Mouse (Mus musculus) CD4-positive, CD25-positive, alpha-beta regulatory T cell, adult 2 months (primary cell): ENCODE measurements around the gene Gas2l1.

Experiments used
- DNase-seq: peaks from one replicate; pipeline ENCODE4 v3.0.0-alpha.2; 2012; ENCODE audit warnings: low read depth, low spot score

Gene Gas2l1

DNA sequence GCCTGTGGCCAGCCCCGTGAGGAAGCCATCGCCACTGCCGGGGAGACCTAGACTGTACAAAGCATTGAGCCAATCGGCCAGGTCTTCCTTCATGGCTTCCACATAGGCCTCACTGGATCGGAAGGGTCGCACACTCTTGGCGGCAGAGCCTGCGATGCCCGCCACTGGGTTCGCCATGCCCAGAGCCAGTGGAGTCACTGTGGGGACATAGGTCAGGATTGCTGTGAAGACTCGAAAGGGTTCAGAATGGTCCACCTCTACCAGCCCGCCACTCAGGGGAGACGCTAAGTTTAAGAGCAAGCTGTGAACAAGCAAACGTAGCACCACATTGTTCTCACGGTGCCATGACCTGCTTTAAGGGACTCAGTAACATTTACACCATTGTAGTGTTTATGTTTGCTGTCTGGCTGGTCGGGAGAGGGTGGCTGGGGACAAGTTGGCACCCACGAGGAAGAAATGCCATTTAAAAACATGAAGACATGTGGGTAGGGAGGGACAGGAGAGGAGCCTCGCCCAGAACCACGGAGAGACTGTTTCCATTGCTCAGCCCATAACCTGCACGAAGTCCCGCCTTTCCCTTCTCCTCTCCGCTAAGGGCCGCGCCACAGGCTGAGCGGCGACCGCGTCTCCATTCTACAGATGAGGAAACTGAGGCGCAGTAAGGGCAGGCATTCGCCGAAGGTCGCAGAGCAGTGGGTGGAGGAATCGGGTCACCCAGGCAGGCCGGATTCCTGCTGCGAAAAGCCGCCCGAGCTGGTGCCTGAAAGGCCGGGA, 658 bp downstream of the Gas2l1 start:
- DNase-seq, result peak; percentile 55

DNA sequence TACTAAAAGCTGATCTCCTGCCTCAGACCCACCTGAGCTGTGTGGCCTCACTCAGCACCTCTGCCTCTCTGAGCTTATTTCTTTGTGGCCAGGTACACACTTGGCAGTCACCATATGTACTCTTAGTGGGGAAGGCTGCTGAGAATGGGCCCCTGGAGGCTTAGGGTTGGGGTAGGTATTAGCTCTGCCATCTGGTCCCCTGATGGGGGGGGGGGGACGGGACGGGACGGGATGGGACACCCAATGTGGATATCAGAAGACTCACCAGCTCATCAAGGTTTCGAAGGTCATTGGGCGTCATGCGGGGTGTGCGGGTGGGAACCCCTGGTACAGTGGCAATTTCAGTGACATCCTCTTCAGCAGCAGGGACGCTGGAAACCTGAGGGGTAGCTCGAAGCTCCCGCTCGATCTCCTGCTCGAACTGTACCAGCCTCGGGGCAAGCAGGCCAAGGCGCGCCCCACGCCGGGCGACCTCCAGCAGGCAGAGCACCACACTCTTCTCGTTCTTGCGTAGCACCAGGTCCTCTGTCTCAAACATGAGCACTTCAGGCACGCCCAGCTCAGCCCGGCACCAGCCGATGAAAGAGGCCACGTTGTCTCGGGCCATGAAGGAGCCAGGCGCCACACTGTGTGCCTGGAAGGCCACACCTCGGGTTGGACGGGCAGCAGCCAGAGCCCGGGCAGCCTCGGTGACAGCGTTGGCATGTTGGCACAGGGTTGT, 1.4 kb downstream of the Gas2l1 start:
- peak; percentile 14 for DNase-seq

DNA sequence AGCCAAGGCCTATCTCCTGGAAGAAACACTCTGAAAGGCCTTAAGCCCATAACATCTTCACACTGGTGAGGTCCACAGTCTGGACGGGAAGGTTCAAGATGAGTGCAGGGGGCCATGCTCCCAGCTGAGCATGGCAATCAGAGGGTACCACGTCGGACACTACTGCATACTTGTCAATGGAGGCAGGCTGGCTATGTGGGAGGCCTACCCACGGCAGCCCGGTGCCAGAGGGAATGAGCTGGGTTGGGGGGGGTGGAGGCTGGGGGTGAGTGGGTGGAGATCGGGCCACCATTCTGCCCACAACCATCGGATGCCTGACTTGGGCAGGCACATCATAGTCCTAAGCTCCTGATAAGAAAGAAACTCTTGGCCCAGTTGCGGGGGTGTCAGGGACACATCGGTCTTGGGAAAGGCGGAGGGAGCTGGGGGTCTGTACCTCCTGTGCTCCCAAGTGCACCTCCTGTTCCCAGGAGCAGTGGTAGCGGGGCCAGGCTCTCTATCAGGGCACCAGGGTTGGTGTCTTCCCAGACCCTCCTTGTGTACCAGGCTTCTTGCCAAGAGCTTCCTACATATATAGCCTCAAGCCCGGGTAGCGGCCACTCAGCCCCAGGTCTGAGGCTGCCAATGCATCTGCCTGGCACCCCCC, 2.1 kb downstream of the Gas2l1 start:
- peak; percentile 17 for DNase-seq

DNA sequence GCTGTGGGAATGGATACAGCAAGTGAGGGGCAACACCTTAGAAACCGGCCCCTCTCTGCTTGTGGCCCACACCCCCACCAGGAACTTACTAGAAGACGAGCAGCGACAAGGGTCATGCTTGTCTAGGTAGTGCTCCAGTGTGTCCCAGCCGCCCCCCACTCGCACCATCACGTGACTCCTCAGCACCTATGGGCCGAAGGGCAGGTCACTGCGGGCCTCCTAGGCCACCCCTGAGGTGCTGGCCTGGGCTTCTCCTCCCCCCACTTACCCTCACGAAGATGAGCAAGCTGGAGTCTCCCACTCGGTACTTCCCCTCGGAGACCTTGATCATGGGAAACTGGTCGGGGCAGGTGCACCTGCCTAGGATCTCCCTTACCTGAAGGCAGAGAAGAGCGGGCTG, 2.8 kb downstream of the Gas2l1 start:
- DNase-seq, result peak; percentile 40

DNA sequence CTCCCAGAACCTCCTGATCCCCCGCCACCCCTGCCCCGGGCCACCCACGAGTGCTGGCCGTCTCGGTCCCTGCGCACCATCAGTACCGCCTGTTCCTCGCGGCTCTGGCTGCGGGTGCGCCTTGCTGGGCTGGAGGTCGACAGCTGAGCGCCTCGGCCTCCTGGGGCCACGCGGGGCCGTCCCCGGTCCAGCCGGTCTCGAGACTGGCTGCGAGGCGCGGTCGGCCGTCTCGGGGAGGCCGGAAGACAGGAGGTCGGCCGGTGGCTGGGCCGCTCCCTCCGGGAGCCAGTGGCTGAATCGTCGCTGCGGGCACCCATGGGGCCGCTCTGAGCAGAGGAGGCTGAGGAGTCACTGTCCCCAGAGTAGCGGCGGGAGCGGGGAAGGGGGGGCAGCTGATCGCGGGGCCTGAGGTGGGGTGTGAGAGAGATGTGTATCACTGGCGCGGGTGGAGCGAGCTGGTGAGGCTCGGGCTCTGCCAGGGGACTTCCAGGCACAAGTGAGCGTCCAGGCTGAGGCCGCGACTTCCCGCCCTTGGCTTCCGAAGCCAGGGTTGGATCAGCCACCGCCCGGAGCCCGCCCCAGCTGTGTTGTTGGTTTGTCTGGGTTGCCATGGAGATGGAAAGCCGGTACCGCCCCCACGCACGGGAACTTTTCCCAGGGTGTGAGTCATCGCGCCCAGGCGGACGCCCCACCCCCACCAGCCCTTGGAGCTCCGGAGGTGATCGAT, 3.6 kb downstream of the Gas2l1 start:
- peak; percentile 87 for DNase-seq

DNA sequence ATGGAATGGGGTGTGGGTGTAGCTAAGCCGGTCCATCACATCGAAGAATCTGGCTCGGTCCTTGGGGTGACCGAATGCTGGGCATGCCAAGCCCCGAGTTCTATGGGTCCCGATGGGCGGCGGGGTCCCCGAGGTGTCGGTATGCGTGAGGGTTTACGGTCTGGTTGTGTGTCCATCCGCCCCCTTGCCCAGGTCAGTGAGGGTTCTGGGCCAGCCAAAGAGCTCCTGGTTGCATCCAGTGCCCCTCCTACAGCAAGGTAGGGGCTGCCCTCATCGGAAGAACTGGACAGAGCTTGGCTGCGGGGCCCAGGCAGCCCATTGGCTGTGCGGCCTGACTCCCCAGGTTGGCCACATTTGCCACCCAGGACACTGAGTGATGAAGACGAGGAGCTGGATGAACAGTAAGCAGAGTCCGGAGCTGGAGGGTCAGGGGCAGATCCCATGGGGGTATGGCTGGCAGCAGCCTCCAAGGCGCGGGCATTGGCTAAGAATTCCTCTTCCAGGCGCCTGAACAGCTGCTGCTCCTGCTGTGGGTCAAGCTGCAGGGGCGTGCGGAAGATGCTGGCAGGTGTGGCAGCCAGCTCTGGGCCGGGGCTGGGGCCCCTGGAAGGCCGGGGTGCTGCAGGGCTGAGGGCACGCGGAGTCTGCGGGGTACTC, 4.2 kb downstream of the Gas2l1 start:
- peak; percentile 11 for DNase-seq

DNA sequence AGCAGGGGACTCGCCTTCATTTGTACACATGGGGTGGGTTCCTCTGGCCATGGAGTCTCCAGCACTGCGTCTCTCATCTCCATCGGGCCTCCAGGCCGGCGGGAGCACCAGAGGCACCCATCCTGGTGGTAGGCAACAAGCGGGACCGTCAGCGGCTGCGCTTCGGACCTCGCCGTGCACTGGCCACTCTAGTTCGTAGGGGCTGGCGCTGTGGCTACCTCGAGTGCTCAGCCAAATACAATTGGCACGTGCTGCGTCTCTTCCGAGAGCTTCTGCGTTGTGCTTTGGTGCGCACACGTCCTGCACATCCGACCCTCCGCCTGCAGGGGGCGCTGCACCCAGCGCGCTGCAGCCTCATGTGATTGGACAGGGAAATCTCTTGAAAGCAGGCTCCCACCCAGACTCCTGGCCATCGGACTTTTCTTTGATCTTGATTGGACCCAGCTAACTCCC, 5.4 kb downstream of the Gas2l1 start:
- peak; percentile 76 for DNase-seq

DNA sequence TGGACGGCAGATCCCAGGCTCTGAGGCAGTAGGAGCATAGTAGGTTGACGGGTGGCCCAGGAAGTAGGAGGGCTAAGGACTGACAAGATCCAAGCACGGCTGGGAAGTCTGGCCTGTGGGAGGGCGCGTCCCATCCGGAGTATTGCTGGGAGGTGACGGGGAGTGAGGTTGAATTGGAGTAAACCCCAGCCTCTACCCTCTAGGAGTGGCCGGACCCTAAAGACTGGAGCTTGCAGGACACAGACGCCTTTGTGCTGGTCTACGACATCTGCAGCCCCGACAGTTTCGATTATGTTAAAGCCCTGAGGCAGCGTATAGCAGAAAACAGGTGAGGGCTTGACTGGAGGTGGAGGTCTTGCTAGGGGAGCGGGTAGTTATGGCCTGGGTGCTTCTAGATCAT, 5.9 kb downstream of the Gas2l1 start:
- DNase-seq, result no peak

DNA sequence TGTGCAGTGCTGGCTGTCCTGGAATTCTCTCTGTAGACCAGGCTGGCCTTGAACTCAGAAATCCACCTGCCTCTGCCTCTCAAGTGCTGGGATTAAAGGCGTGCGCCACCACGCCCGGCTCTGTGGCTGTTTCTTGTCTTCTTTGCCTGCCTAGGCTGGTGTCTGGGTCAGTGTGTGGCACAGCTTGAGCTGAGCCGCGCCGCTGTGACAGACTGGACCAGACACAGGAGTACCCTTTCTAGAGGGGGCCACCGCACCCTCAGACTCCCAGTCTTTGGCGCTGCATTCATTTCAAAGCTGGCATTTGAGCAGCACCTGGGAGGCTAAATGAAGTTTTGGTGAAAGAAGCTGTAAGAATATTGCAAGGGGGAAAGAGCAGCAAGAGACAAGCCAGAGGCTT, 6.3 kb downstream of the Gas2l1 start:
- peak; percentile 15 for DNase-seq

DNA sequence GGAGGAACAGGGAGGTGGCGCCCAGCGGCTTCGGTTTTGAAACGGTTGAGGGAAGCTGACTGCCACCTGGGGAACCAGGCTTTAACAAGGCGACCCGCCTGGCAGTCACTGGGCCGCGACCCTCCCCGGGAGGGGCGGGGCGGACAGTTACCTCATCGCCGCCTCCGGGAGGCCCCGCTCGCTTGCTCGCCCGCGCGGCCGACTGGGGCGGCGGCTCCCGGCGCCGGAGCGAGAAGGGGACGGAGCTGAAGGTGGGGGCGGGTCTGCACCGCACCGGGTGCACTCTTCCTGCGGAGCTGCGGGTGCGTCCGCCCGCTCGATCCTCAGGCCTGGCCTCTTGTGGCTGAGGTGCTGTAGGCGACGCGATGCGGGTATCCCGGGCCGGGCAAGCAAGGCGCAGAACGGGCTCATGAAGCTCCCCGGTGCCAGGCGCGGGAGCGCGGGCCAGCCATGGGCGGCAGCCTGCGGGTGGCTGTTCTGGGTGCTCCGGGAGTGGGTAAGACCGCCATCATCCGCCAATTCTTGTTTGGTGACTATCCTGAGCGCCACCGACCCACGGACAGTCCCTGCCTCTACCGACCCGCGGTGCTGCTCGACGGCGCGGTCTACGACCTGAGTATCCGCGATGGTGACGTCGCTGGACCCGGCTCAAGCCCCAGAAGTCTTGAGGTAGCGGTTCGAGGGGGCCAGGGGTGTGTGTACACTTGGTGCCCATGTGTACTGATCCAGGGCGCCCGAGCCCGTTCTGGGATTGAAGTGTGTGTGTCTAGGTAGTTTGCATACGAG, 7.1 kb downstream of the Gas2l1 start, which contains the start of gene Rasl10a:
TSS of gene Rasl10a (plus strand) at position 273 of the 786 bp plus-strand sequence.
- DNase-seq, result peak; percentile 56

DNA sequence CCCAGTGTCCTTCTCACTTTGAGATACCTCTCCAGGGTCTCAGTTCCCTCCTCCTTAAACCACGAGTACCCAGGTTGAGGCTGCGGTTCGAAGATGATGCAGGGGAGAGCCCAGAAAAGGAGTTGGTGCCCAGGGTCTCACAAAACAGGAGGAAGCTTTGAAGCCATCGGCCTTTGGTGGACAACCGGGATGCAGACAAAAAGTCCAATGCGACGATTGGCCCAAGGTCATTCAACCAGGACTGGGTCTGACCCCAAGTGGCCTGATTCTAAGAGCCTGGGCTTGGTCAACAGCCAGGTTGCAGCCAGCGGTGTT, 7.6 kb downstream of the Gas2l1 start:
- no peak for DNase-seq

DNA sequence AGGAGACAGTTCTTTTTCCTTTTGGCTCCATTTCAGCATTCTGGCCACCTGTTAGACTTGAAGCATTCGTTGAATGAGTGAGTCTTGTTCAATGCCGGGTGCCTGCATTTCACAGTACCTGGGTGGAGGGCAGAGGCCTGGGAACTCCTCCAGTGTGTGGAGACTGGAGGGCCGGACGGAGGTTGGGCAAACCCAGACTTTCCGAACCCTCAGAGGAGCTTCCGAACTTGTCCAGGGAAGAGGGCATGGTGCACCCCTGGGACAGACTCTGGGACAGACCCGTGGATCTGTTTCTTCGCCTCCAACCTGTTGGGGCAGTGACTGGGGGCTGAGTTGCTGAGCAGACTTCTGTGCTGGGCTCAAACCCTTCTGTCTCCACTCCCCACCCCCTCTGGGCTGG, 8.1 kb downstream of the Gas2l1 start:
- DNase-seq, result no peak

DNA sequence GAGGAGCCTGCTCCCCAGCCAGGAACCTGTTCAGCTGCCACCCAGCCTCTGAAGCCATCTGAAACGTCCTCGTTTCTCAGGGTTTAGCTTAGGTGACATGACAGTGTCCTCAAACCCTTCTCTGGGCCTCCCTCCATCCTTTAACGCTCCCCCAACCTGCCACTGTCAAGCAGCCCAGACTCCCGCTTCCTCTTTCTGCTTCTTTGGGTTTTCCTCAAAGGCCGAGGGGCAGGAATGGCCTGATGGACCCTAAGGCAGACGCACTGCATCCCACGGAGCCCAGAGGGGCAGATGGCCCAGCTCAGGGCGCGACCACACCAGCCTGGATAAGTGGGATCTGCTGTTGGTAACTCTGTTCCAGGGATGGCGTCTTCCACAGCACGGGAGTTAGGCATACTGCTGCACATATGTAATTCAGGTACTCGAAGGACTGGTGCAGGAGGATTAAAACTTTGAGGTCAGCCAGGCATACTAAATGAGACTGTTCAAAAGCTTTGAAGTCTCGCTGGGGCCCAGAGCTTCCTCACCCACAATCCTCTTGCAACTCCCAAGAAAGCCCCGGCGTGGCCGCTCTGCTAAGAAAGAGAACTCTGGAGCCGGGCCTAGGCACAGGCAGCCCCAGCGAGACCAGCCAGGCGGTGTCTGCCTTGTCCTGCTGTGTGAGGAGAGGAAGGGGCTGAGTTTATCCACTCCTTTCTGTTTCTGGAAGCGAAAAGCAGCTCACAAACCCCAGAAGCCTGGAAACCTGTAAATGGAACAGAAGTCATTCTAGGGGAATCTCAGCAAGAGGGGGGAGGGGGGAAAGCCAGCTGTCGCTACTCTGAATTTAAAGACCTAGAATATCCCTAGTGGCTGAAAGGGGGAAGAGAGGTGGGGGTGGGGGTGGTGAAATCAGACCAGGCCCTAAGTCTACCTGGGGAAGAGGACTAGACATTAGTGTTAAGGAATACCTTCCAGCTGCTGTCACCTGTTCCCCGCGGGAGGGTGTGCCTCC, 8.9 kb downstream of the Gas2l1 start:
- no peak for DNase-seq

DNA sequence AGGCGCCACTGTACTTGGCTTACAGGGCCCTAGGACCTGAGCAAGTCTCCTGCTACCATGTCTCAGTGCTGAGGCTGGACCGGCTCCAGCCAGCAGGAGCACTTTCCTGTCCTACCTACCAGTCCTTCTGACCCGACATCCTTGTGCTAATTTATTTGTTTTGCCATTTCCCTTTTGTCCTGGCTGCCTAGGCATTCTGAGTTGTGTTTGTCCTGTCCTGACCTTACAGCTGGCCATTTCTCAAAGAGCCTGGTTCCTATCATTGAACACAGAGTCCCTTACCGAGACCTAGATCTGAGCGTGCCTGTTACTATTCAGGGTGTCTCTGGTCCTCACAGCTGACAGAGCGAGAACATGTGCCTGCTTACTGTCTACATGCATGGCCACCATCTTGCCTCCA, 10.3 kb downstream of the Gas2l1 start:
- DNase-seq, result no peak

DNA sequence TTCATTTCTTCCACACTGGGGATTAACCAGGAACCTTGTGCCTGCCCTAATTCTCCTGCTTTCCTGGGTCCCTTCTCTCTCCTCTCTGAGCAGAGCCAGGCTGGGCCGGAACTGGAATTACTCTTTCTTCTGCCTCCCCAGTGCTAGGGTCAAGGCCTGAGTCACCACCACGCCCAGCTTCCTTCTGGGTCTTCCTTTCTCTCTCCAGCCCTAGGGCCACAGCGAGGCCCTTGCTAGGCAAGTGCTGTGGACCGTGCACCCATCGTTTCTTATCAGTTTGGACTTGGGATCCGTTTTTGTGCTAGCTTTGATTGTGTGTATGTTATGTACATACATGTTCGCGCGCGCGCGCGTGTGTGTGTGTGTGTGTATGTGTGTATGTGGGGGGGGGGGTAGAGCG, 11.0 kb downstream of the Gas2l1 start:
- DNase-seq, result no peak

DNA sequence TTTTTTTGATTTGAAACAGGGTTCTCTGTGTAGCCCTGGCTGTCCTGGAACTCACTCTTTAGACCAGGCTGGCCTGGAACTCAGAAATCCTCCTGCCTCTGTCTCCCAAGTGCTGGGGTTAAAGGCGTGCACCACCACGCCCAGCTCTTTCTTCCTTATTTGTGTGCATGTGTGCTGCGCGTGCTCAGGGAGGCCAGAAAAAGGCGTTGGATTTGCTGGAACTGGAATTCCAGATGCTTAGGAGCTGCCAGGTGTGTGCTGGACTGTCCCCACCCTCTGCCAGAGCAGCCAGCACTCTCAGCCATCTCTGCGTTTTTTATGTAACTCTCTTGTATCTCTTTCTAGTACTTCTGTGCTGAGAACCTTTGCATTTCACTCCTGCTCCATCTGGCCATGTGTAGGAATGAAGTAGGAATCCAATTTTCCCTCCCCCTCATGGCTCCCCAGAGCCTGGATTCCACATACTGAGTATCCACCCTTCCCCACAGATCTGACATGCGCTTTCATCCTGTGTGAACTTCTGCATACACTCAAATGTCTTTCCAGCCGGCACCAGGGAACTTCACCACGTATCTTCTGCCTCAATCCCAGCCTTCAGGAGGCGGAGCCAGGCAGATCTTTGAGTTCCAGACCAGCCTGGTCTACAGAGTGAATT, 12.8 kb downstream of the Gas2l1 start:
- no peak for DNase-seq

DNA sequence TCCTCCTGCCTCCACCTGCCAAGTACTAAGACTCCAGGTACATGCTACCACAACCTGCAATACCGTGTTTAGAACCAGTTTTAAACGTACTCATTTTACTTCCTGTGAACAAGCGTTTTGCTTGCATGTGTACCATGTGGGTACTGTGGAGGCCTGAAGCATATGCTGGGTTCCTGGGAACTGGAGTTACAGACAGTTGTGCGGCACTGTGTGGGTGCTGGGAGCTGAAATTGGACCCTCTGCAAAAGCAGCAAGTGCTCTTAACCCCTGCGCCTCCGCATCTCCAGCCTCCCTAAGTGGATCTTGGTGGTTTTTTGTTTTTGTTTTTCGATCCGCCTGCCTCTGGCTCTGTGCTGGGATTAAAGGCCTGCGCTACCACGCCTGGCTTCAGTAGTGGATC, 13.5 kb downstream of the Gas2l1 start:
- DNase-seq, result no peak

DNA sequence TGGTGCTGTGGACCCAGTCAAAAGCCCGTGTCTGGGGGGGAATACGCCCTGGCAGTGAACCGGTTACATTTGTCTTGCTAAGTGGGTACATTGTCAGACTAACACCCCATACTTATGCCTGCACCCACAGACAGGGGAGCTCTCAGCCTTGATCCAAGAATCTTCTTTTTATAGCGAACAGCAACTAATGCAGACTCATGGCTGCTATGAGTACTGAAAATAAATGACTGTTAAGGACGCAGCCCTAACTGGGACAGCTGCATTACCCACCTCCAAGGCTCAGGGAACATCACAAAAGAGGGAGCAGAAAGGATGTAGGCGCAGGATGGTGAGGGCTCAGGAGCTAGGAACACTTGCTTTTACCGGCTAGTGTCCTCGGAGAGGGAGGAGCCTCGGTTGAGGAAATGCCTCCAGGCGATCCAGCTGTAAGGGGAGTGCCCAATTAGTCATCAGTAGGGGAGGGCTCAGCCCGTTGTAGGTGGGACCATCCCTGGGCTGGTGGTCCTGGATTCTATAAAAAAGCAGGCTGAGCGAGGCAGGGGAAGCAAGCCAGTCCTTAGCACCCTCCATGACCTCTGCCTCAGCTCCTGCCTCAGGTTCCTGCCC, 18.7 kb downstream of the Gas2l1 start:
- no peak for DNase-seq
